Mouse (Mus musculus): ENCODE measurements at regions not wholly inside any gene's neighbourhood (a gene's known extent, or its start where the extent isn't known, plus 50 kb on each side); places are given as distances from the start of the nearest gene placed in this dataset.

GRCm38 (mm10) chr2:19726904-19727303 lies 69.4 kb downstream of the Otud1 start:
- TF ChIP-seq CTCF (IDR thresholded peaks at IDR 0.05; ENCODE audit: control insufficient read depth, insufficient read depth, insufficient read length) (peak; percentile 49), USF1 (IDR thresholded peaks at IDR 0.05; ENCODE audit: low read depth) (no peak), MYOG (IDR thresholded peaks at IDR 0.05; ENCODE audit: control insufficient read depth, extremely low read depth, insufficient read length) (no peak), MAX (IDR thresholded peaks at IDR 0.05) (no peak), FOSL1 (IDR thresholded peaks at IDR 0.05; ENCODE audit: insufficient read depth, low read length, poor library complexity, severe bottlenecking) (no peak)
